Mouse (Mus musculus) fat pad, adult 2 months (tissue): Measurements from ENCODE around the gene Raver2.
"Not testable (repeated sequence)": the region's sequence is repeated elsewhere in the genome, so short reads cannot be mapped to it uniquely, and the experiment has no call there.

Experiments used
- DNase-seq: peaks from one replicate; pipeline ENCODE4 v3.0.0-alpha.2; 2011; ENCODE audit warnings: low read depth, low spot score; ENCODE audit errors: extremely low read depth

The Raver2 gene

DNA sequence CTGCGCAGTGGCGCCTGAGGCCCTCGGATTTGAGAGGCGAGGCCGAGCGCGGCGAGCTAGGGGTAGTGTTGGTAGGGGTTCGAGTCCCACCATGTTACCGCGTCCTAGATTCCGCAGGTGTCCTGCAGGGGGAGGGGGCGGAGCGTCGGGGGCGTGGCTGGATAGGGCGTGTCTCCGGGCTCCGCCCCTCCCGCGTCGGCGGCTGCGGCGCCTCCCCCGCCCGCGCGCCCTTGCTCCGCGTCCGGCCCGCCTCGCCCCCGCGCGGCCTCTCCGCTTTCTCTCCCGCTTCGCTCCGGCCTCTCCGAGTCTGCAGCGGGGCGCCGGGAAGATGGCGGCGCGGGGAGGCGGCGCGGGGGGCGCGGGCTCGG lies at the start of gene Raver2:
Raver2 (plus strand) TSS at position 198 of the 368 bp plus-strand sequence.
- DNase-seq, result no peak

DNA sequence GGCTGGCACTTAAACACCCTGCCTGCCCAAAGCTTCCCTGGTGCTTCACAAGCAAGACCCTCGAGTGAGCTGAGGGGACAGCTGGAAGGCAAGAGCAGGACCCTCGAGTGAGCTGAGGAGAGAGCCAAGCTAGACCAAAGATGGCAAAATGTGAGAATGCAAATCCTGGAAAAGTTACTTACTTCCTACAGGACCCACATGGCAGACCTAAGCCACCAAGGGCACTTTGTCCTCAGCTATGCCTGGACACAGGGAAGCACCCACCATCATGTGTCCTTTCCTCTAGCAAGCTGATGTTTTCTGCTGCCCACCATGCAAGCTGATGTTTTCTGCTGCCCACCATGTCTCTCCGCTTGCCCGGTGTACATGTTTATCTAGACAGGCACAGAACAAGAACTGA lies 48.2 kb upstream of the Raver2 start, which contains the start of gene Gm10577:
Gm10577 (minus strand) TSS at position 101 of the 400 bp plus-strand sequence.
- DNase-seq, result no peak

GRCm38 (mm10) chr4:101026566-101026965 lies 42.2 kb upstream of the Raver2 start:
- no peak for DNase-seq

GRCm38 (mm10) chr4:101026995-101027394 lies 41.8 kb upstream of the Raver2 start:
- DNase-seq, result no peak

DNA sequence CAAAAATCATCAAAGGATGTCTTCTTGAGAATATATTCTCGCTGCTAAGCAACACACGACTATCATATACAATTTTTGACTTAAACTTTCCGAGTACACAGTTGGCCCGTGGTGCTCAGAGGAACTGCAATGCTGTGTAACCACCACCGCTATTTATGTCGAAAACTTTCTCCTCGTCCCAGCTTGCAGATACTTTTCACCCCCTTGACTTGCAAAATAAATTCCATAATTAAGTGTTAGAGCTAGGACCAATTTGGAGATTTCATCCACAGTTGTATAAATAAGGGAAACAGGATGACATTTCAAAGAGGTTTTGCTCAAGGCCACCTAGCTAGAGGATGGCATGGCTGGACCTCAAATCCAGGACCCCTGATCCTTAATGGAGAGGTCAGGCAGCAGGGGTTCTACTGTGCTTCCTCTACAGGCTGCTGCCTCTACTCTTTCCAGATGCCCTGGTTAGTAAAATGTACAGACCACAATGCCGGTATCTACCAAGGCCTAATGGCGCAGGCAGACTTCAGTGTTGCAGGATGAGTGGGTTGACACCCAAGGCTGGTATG lies 40.9 kb upstream of the Raver2 start:
- DNase-seq, result no peak

DNA sequence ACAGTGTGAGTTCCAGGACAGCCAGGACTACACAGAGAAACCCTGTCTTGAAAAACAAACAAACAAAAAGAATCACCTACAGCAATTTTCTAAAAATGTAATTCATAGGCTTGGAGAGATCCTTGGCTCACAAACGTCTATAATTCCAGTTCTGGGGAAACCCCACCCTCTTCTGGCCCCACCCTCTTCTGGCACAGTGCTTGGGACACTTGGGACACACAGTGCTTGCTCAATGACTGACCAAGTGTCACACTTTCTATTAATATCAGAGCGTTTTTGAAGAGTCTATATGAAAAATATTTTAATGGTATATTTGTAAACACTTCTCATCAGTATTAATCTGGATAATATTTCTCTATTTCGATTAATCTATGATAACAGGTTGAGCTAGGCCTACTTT lies 35.7 kb upstream of the Raver2 start:
- DNase-seq, result no peak

GRCm38 (mm10) chr4:101035131-101035530 lies 33.7 kb upstream of the Raver2 start:
- no peak for DNase-seq

- DNase-seq, result no peak
These were observed 31.6 kb upstream of the Raver2 start for GRCm38 (mm10) chr4:101037156-101037555.

- no peak for DNase-seq
These were observed 25.1 kb upstream of the Raver2 start for GRCm38 (mm10) chr4:101043691-101044090.

DNA sequence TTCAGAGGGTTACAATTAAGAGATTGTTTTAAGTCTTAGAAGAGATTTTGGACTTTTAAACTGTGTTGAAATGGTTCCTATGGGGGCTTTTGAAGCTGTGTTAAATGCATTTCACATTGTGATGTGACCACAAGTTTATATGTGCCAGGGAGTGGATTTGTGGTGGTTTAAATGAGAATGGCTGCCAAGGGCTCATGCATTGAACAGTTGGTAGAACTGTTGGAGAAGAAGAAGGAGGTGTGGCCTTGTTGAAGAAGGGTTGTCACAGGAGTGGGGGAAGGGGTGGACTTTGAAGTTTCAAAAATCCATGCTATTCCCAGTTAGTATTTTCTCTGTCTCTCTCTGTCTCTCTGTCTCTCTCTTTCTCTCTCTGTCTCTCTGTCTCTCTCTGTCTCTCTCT lies 24.6 kb upstream of the Raver2 start:
- no peak for DNase-seq

DNA sequence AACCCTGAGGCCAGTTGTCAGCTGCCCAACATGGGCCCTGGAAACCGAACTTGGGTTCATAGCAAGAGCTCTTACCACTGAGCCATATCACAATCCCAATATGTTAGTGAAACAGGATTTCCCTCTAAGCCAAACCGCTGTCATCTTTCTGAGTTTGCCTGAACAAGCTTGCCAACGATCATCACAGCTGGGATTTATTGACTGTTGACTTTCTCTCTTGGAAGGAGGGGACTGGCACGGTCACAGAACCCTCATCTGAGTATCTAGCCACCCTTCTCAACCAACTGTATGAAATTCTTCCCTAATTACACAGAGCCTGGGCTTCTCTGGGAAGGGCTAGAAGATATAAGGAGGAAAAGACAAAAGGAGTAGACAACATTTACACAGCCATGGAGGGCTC lies 22.2 kb upstream of the Raver2 start:
- DNase-seq, result no peak

DNA sequence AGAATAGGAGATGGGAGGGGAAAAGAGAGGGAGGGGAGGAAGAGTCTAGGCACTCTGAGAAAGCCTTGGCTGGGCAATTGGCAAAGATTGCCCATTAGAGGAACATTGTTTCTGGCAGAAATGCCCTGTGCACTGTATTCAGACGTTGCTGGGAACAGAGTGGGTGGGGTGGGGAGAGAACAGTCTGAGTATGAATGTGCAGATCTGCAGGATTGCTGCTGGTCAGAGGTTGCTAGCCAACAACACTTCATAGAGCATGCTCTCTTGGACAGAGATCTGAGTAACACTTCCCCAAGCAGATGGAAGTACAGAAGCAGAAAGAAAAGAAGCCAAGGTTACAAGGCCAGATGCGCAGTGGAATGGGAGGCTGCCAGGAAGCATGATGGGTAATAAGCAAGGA lies 6.6 kb upstream of the Raver2 start:
- no peak for DNase-seq

DNA sequence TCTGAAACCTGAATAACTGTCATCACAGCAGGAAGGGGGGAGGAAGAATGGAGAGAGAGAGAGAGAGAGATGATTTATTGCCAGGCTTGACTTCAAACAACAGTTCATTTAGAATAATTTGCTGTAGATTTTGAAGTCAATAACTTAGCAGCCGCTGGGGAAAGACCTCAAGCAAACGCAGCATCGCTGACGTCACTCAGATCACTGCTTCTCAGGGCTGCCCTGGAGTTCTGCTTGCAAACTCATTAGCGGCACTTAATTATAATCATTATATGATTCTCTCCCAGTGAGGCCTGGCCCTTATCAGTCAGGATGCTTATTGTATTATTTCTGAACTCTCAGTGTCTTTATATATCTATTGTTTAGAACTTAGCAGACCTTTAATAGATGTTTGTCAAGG lies 2.4 kb upstream of the Raver2 start:
- DNase-seq, result no peak

DNA sequence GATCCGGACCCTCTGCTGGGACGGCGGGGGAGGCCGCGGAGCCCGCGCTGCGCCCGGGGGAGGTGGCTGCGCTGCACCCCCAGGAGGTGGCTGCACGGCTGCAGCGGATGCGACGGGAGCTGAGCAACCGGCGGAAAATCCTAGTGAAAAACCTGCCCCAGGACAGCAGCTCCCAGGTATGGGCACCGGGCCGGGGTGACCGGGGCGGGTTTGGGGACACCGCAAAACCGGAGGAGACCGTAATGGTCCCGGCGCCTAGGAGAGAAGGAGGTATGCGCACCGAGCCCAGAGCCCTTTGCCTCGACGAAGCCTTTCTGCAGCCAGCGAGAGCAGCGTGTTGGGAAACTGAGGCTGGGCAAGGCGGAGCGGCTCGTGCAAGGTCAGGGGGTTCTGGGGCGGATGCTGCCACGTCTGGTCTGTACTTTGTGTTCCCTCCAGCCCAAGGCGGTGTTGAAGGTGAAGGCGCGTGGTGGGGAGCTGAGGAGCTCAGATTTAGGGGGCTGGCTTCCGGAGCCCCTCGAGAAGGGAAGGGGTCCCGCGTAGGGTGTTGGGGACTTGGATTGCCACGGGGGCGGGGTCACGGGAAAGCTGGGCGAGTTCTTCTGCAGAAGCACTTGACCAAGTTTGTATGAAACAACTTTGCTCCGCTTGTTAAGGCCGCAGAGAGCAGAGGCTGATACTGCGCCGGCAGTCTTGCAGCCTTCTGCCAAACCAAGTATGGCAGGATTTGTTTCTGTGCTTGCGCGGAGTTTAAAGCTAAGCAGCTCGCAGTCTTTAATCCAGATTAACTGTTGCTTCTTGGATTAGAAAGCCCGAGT lies 580 bp downstream of the Raver2 start:
- DNase-seq, result peak; percentile 5

DNA sequence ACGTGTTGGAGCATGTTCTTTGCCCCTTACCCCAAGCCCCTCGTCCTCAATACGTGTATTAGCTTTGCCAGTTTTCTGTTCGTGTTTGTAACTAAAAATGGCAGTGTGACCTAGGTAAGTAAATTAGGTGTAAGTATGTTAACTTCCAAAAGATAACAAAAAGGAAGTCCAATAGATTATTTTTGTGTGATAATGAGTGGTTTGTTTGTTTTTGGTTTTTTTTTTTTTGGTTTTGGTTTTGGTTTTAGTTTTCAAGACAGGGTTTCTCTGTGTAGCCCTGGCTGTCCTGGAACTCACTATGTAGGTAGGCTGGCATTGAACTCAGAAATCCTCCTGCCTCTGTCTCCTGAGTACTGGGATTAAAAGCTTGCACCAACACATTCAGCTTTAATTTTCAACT lies 2.8 kb downstream of the Raver2 start:
- no peak for DNase-seq

DNA sequence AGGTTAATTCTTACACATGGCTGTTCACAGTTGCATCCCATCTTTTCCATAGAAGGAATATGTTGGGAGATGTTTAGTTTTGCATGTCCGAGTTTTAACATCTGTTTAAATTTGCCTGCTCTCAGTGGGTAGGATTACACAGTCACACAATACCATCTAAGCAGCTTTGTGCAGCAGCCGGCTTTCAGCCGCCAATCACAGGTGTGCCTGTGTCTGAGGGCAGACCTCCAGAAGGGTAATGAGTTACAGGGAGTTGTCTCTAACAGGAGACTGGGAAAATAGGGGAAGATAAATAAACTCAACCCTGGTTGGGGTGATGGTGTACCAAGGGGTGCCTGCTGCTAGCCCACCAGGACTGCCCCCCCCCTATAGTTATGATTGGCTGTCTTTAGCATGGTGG lies 7.6 kb downstream of the Raver2 start:
- no peak for DNase-seq

- DNase-seq, result no peak
These were observed 11.2 kb downstream of the Raver2 start for GRCm38 (mm10) chr4:101080016-101080415.

GRCm38 (mm10) chr4:101082176-101082888 lies 13.5 kb downstream of the Raver2 start:
- DNase-seq, result no peak

DNA sequence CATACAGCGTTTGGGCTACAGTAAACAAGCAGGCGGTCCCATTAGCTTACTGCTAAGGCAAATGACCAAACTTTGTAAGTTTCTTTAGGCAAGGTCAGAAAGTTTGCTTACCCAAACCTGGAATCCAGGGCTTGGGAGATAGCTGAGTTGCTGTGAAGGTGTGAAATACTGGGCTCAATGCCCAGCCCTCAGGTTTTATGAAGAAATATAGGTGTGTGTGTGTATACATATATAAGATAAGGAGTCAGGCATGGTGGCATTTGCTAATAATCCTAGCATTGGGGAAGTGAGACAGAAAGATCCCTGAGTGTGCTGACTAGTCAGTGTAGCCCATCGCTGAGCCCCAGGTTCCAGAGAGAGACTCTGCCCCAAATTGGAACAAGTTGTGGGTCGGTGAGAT lies 16.1 kb downstream of the Raver2 start:
- no peak for DNase-seq

- no peak for DNase-seq
These were observed 17.3 kb downstream of the Raver2 start for GRCm38 (mm10) chr4:101086040-101086439.

- DNase-seq, result no peak
These were observed 18.9 kb downstream of the Raver2 start for GRCm38 (mm10) chr4:101087721-101088120.

- not testable (repeated sequence) for DNase-seq
These were observed 21.8 kb downstream of the Raver2 start for GRCm38 (mm10) chr4:101090630-101091029.
